Mouse (Mus musculus) heart, postnatal 0 days (tissue): ENCODE measurements around the gene Mdga2. TPM values are rescaled to one million over a fixed set of nuclear protein-coding genes. Genes with fewer than 3 reads are reported as not detected.

Source experiments
- ATAC-seq: fragments of 200-750 bp; cut with Nextera tagmentation; 2 replicates; pipeline ENCODE4 v1.8.0; 2017; ENCODE audit warnings: low read depth, moderate number of reproducible peaks, moderate library complexity; ENCODE audit not compliant: insufficient read depth
- DNase-seq: peaks from one replicate; pipeline ENCODE4 v3.0.0-alpha.2; 2016; ENCODE audit warnings: low spot score
- H3K27ac ChIP-seq: fragments of 300-500 bp; sonication (generic); 2 replicates; pipeline ENCODE4 v1.5.1; 2014; ENCODE audit warnings: low read depth, mild to moderate bottlenecking
- H3K27me3 ChIP-seq: fragments of 300-500 bp; sonication (generic); 2 replicates; pipeline ENCODE4 v1.6.1; 2014; ENCODE audit warnings: low read length, mixed read lengths; ENCODE audit not compliant: control insufficient read depth, insufficient read depth
- H3K36me3 ChIP-seq: fragments of 300-500 bp; sonication (generic); replicated peaks from 2 replicates; pipeline ENCODE4 v1.6.1; 2014; ENCODE audit warnings: low read length, mixed read lengths; ENCODE audit not compliant: control insufficient read depth, insufficient read depth
- H3K4me1 ChIP-seq: fragments of 300-500 bp; sonication (generic); 2 replicates; pipeline ENCODE4 v1.6.1; 2014; ENCODE audit warnings: antibody characterized with exemption; ENCODE audit not compliant: control insufficient read depth, insufficient read depth
- H3K4me2 ChIP-seq: fragments of 300-500 bp; sonication (generic); 2 replicates; pipeline ENCODE4 v1.6.1; 2014; ENCODE audit warnings: low read depth, mild to moderate bottlenecking, low read length, moderate library complexity
- H3K4me3 ChIP-seq: fragments of 300-500 bp; sonication (generic); 2 replicates; pipeline ENCODE4 v1.5.1; 2014; ENCODE audit warnings: low read depth, low read length
- H3K9ac ChIP-seq: fragments of 300-500 bp; sonication (generic); replicated peaks from 2 replicates; pipeline ENCODE4 v1.6.1; 2014; ENCODE audit warnings: low read depth, low read length, mixed read lengths
- H3K9me3 ChIP-seq: fragments of 300-500 bp; sonication (generic); replicated peaks from 2 replicates; pipeline ENCODE4 v1.6.1; 2016; ENCODE audit warnings: low read length; ENCODE audit not compliant: control insufficient read depth
- CTCF ChIP-seq: IDR thresholded peaks from 2 replicates; pipeline ENCODE4 v1.5.1; 2016; ENCODE audit warnings: antibody characterized with exemption, control low read depth, low read depth
- EP300 ChIP-seq: IDR thresholded peaks from 2 replicates; pipeline ENCODE4 v1.6.1; 2016; ENCODE audit warnings: antibody characterized with exemption, low read depth
- WGBS: fragments of 180-500 bp; shearing (Covaris S2); extraction: QIAGEN DNeasy Blood & Tissue Kit; methylation state at CpG from one replicate; pipeline ENCODE4 v1.1.7; 2014; 5-methylcytosine and 5-hydroxymethylcytosine counted together
- polyA plus RNA-seq: library from polyadenylated mRNA; unstranded; fragments of >200 nt; fragmentation: Nextera tagmentation; extraction: Ambion mirVana; gene quantifications from 2 replicates; pipeline ENCODE4 v1.2.1, GENCODE M21; 2015
- total RNA-seq: library from RNA; depleted of rRNA; stranded (reverse); fragments of >200 nt; gene quantifications from 2 replicates; pipeline ENCODE4 v1.2.3, GENCODE M21; 2014; ENCODE audit warnings: low replicate concordance

Gene Mdga2
- total and polyA plus RNA-seq, 2 experiments from 2014 or later: 0.16 to 0.19 TPM

DNA sequence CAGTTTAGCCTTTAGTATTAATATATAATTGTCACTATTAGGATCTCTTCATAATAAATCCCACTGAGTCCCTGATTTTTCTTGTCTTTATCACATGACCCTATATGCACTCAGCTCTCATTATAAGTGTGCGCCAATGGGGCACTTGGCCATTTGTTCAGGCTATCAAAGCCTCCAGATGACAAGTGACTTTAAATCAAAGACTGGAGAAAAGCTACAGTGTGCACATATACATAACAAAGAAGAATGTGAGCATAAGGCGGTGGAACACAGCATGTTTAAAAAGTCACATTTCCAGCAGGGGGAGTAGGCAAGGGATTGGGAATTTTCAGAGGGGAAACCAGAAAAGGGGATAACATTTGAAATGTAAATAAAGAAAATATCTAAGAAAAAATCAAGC lies 497.9 kb downstream of the Mdga2 start:
- H3K9me3 ChIP-seq: no peaks in the 10 kb centered on the region
- no peak overlapping the region for H3K9ac ChIP-seq
- H3K36me3 ChIP-seq: no peaks in the 10 kb centered on the region
- no peak overlapping the region for H3K4me3 ChIP-seq
- H3K27me3 ChIP-seq: no peaks in the 10 kb centered on the region
- H3K27ac ChIP-seq: no peak overlapping the region
- no peaks in the 10 kb centered on the region for H3K4me1 ChIP-seq
- DNase-seq (no peak), ATAC-seq (no peak)
- no peak for TF ChIP-seq CTCF
- no peak for TF ChIP-seq EP300
- 68% methylated on average over 2 of the region's 2 CpGs for WGBS
- no peak overlapping the region for H3K4me2 ChIP-seq

- H3K9me3 ChIP-seq: no peaks in the 10 kb centered on the region
- H3K9ac ChIP-seq: no peak overlapping the region
- 67% methylated on average over 10 of the region's 10 CpGs for WGBS
- H3K4me3 ChIP-seq: no peak overlapping the region
- TF ChIP-seq EP300 (no peak), CTCF (no peak)
- ATAC-seq (no peak), DNase-seq (no peak)
- H3K4me1 ChIP-seq: no peaks in the 10 kb centered on the region
- no peak overlapping the region for H3K27ac ChIP-seq
- H3K4me2 ChIP-seq: no peak overlapping the region
- H3K36me3 ChIP-seq: no peaks in the 10 kb centered on the region
- H3K27me3 ChIP-seq: no peaks in the 10 kb centered on the region
These were observed 514.0 kb downstream of the Mdga2 start for GRCm38 (mm10) chr12:66708334-66708733.

- Histone ChIP-seq H3K4me3 (no peak overlapping the region), H3K4me1 (no peaks in the 10 kb centered on the region), H3K4me2 (no peak overlapping the region), H3K36me3 (no peaks in the 10 kb centered on the region), H3K9me3 (no peaks in the 10 kb centered on the region), H3K9ac (no peak overlapping the region), H3K27ac (no peak overlapping the region), H3K27me3 (no peaks in the 10 kb centered on the region)
- TF ChIP-seq EP300 (no peak), CTCF (no peak)
- WGBS: 16% methylated on average over 2 of the region's 2 CpGs
- DNase-seq (no peak), ATAC-seq (no peak)
These were observed 514.9 kb downstream of the Mdga2 start for GRCm38 (mm10) chr12:66707431-66707830.

GRCm38 (mm10) chr12:66705015-66705414 lies 517.3 kb downstream of the Mdga2 start:
- DNase-seq: no peak
- ATAC-seq: no peak

DNA sequence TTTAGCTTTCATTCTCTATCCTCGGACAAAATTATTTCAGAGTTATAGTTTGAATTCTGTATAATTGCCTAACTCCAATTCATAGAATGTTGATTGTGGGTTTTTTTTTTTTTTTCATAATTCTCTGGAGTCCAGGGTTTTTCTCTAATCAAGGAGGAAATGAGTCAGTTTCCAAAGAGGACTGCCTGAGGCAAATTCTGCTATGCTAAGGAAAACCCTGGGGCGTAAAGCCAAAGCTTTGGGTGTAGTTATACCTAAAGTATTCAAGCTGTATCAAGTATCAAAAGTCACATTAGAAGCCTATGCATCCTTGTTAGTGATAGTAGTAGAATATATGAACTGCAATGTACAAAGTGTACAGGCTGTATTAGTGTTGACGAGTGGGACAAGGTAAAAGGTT lies 519.6 kb downstream of the Mdga2 start:
- ATAC-seq (no peak), DNase-seq (no peak)
- Histone ChIP-seq H3K4me3 (no peak overlapping the region), H3K4me2 (no peak overlapping the region), H3K4me1 (no peaks in the 10 kb centered on the region), H3K27me3 (no peaks in the 10 kb centered on the region), H3K9me3 (no peaks in the 10 kb centered on the region), H3K9ac (no peak overlapping the region), H3K27ac (no peak overlapping the region), H3K36me3 (no peaks in the 10 kb centered on the region)
- 58% methylated on average over 3 of the region's 3 CpGs for WGBS
- TF ChIP-seq EP300 (no peak), CTCF (no peak)

More at GRCm38 (mm10) chr12:66705015-66705414, 517.3 kb downstream of the Mdga2 start:
- Histone ChIP-seq H3K9me3 (no peaks in the 10 kb centered on the region), H3K4me1 (no peaks in the 10 kb centered on the region), H3K27me3 (no peaks in the 10 kb centered on the region), H3K4me3 (no peak overlapping the region), H3K36me3 (no peaks in the 10 kb centered on the region), H3K4me2 (no peak overlapping the region), H3K9ac (no peak overlapping the region), H3K27ac (no peak overlapping the region)
- TF ChIP-seq CTCF (no peak), EP300 (no peak)

DNA sequence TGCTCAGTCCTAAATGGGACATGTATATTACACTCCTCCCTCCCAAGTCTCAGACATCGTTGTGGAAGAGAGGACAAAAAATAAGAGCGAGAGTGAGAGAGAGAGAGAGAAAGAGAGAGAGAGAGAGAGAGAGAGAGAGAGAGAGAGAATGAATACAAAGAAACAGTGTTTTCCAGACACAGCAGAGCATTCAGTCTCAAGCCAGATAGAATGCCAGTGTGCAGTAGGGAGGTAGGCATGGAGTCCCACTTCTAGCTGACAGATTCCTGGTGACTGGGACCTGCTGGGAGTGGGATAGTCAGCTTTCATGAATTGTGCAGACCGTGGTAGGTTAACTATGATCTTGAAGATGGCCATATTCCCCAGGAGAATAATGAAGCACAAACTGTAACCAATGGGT lies 542.8 kb downstream of the Mdga2 start:
- H3K9me3 ChIP-seq: no peaks in the 10 kb centered on the region
- ATAC-seq: no peak
- 65% methylated on average over 3 of the region's 3 CpGs for WGBS

More for the DNA sequence above, 542.8 kb downstream of the Mdga2 start:
- Histone ChIP-seq H3K36me3 (no peaks in the 10 kb centered on the region), H3K4me1 (no peaks in the 10 kb centered on the region), H3K4me2 (no peak overlapping the region), H3K4me3 (no peak overlapping the region), H3K27ac (no peak overlapping the region), H3K9ac (no peak overlapping the region), H3K27me3 (no peaks in the 10 kb centered on the region)
- TF ChIP-seq CTCF: no peak
- no peak for TF ChIP-seq EP300
- DNase-seq: no peak
